Mouse (Mus musculus): Measurements from ENCODE around the gene Zfp853. TPM values are rescaled to one million over a fixed set of nuclear protein-coding genes. Genes with fewer than 3 reads are reported as not detected.
A peak's percentile ranks its signal among the peaks of the same experiment; 100 is the strongest.

Gene Zfp853
- polyA plus RNA-seq, 1 experiment from 2014 or later, result 0.12 TPM

DNA sequence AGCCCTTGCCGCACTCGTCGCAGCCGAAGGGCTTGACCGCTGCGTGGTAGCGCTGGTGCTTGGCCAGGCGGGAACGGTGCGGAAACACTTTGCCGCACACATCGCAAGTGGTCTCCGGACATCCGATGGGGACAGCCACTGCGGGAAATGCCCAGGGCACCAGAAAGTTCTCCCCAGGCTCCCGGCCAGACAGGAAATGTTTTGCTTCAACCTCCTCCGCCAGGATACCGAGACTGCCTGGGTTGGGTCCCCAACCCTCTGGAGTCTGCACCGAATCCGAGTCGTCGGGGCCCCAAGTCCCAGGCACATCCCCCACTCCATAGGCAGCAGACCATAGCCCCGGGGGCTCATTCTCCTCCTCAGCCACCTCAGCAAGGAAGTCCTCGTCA, 38.3 kb downstream of the Zfp853 start:
- no peaks in the 10 kb centered on the region for H3K9me3 ChIP-seq (ENCODE audit: control insufficient read depth, low read depth, low read length)
- H3K4me1 ChIP-seq (ENCODE audit: control insufficient read depth, insufficient read depth, low read length), result 0 out of 2 replicates have a peak, but pooled peaks cover 8% of the 10 kb centered on the region
- peaks cover 56% of the 10 kb centered on the region for H3K27me3 ChIP-seq (ENCODE audit: control insufficient read depth, insufficient read depth, low read length)
- H3K9ac ChIP-seq (replicated peaks; ENCODE audit: low read depth, low read length), result no peak overlapping the region
- H3K27ac ChIP-seq (ENCODE audit: low read length), result no peak overlapping the region
- H3K4me3 ChIP-seq (ENCODE audit: low read depth, low read length), result no peak overlapping the region
- WGBS, result 41% methylated on average over 24 of the region's 24 CpGs
- ATAC-seq (ENCODE audit: insufficient number of reproducible peaks, insufficient read depth, low FRiP score, low read depth), result no peak
- H3K4me2 ChIP-seq (replicated peaks; ENCODE audit: low read depth, low read length), result no peak overlapping the region
- peaks cover 4% of the 10 kb centered on the region; the same call in 1 of the 2 replicates for H3K36me3 ChIP-seq (ENCODE audit: control insufficient read depth, insufficient read depth, low read length)

DNA sequence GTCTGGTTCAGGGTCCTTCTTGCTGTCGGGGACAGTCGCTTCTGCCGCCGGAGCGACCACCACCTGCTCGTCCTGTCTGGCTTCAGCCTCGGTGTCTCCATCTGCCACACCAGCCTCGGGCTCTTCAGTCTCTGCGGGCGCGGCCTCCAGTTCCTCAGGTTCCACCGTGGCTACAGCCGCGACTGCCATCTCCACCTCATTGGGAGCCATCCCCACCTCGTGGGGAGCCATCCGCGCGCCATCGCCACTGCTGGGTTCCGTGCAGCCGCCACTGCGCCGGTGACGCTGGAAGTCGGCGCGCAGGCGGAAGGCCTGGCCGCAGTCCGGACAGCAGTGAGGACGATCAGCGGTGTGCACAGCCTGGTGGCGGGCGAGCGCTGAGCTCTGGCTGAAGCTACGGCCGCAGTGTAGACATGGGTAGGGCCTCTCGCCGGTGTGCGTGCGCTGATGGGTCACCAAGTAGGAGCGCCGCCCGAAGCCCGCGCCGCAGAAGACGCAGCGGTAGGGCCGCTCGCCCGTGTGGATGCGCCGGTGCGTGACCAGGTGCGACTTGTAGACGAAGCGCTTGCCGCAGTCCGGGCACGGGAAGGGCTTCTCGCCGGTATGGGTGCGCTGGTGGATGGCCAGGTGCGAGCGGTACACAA, 38.8 kb downstream of the Zfp853 start:
- Histone ChIP-seq H3K9me3 (ENCODE audit: control insufficient read depth, low read depth, low read length) (no peaks in the 10 kb centered on the region), H3K27ac (ENCODE audit: low read length) (no peak overlapping the region), H3K36me3 (ENCODE audit: control insufficient read depth, insufficient read depth, low read length) (peaks cover 4% of the 10 kb centered on the region; the same call in 1 of the 2 replicates), H3K27me3 (ENCODE audit: control insufficient read depth, insufficient read depth, low read length) (peaks cover 56% of the 10 kb centered on the region), H3K4me3 (ENCODE audit: low read depth, low read length) (peak overlapping the region; percentile 30; the same call in 1 of the 2 replicates), H3K4me2 (replicated peaks; ENCODE audit: low read depth, low read length) (peak overlapping the region; percentile 72; the same call in 1 of the 2 replicates), H3K9ac (replicated peaks; ENCODE audit: low read depth, low read length) (no peak overlapping the region), H3K4me1 (ENCODE audit: control insufficient read depth, insufficient read depth, low read length) (0 out of 2 replicates have a peak, but pooled peaks cover 8% of the 10 kb centered on the region)
- WGBS, result 26% methylated on average over 66 of the region's 66 CpGs
- ATAC-seq (ENCODE audit: insufficient number of reproducible peaks, insufficient read depth, low FRiP score, low read depth), result no peak

DNA sequence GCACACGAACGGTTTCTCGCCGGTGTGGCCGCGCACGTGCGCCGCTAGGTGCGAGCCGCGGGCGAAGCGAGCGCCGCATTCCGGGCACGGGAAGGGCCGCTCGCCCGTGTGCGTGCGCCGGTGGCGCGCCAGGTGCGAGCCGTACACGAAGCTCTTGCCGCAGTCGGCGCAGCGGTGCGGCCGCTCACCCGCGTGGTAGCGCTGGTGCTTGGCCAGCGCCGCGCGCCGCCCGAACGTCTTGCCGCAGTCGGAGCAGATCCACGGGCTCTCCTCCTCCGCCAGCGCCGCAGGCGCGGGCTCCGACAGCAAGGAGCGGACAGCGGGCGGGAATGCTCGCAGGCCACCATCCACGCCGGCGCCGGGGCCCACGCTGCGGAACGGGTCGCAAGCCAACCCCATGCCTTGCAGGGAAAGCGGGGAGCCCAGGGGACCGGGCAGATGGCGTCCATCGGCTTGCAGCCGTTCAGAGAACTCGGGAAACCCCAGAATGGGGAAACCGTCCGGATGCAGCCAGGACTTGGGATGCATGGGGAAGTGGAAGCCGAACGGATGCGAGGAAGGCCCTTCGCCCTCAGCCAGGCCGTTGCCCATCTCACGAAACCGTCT, 39.4 kb downstream of the Zfp853 start:
- 0 out of 2 replicates have a peak overlapping the region, but pooled peaks have one; percentile 10 for H3K9ac ChIP-seq (replicated peaks; ENCODE audit: low read depth, low read length)
- peak; percentile 39; the same call in 1 of the 2 replicates for ATAC-seq (ENCODE audit: insufficient number of reproducible peaks, insufficient read depth, low FRiP score, low read depth)

DNA sequence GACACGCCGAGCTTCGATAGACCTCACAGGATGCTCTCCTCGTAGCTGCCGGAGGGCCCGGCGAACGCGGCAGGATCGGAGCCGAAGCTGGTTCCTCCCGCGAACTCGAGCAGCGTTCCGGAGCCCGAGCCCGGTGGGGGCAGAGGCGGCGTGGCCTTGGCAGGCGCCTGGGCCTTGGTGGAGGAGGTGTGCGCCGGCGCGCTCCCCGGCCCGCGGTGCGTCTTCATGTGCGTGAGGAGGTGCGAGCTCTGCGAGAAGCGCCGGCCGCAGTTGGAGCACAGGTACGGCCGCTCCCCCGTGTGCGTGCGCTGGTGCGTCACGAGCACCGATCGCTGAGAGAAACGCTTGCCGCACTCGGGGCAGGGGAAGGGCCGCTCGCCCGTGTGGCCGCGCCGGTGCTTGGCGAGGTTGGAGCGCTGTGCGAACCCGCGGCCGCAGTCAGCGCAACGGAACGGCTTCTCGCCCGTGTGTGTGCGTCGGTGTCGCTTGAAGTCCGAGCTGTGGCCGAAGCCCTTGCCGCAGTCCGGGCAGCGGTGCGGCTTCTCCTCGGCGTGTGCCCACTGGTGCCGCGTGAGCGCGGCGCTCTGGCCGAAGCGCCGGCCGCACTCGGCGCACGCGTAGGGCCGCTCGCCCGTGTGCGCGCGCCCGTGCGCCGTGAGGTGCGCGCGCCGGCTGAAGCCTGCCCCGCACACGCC, 40.1 kb downstream of the Zfp853 start:
- 5% methylated on average over 103 of the region's 103 CpGs for WGBS
- H3K27me3 ChIP-seq (ENCODE audit: control insufficient read depth, insufficient read depth, low read length), result peaks cover 56% of the 10 kb centered on the region
- H3K9ac ChIP-seq (replicated peaks; ENCODE audit: low read depth, low read length), result 0 out of 2 replicates have a peak overlapping the region, but pooled peaks have one; percentile 10
- peak; percentile 16; the same call in 1 of the 2 replicates for ATAC-seq (ENCODE audit: insufficient number of reproducible peaks, insufficient read depth, low FRiP score, low read depth)
- no peak overlapping the region for H3K27ac ChIP-seq (ENCODE audit: low read length)
- 0 out of 2 replicates have a peak, but pooled peaks cover 8% of the 10 kb centered on the region for H3K4me1 ChIP-seq (ENCODE audit: control insufficient read depth, insufficient read depth, low read length)
- peak overlapping the region; percentile 30 for H3K4me3 ChIP-seq (ENCODE audit: low read depth, low read length)
- no peaks in the 10 kb centered on the region for H3K9me3 ChIP-seq (ENCODE audit: control insufficient read depth, low read depth, low read length)
- peak overlapping the region; percentile 72 for H3K4me2 ChIP-seq (replicated peaks; ENCODE audit: low read depth, low read length)
- peaks cover 10% of the 10 kb centered on the region; the same call in 1 of the 2 replicates for H3K36me3 ChIP-seq (ENCODE audit: control insufficient read depth, insufficient read depth, low read length)

More for the DNA sequence above, 39.4 kb downstream of the Zfp853 start:
- Histone ChIP-seq H3K4me1 (ENCODE audit: control insufficient read depth, insufficient read depth, low read length) (0 out of 2 replicates have a peak, but pooled peaks cover 8% of the 10 kb centered on the region), H3K27me3 (ENCODE audit: control insufficient read depth, insufficient read depth, low read length) (peaks cover 56% of the 10 kb centered on the region), H3K4me3 (ENCODE audit: low read depth, low read length) (peak overlapping the region; percentile 30), H3K9me3 (ENCODE audit: control insufficient read depth, low read depth, low read length) (no peaks in the 10 kb centered on the region), H3K36me3 (ENCODE audit: control insufficient read depth, insufficient read depth, low read length) (peaks cover 4% of the 10 kb centered on the region; the same call in 1 of the 2 replicates), H3K4me2 (replicated peaks; ENCODE audit: low read depth, low read length) (peak overlapping the region; percentile 72), H3K27ac (ENCODE audit: low read length) (no peak overlapping the region)
- WGBS, result 8% methylated on average over 81 of the region's 81 CpGs

DNA sequence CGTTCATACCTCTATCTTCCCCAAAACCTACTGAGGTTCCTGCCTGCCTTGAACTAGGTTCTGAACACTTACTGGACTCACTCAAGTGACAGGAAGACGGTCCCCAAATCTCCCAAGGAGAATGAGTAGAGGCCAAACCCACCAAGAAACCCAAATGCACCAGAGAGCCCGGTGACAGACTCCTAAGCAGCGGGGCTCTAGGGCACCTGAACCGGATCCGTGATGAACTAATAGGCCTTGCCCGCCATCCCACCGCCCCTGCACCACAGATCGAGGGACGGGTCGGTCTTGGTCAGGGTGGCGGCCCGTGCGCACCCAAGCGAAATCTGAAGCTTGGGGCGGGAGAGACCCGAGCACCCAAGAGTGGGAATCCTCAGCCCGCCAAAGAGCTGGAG, 40.6 kb downstream of the Zfp853 start:
- H3K9ac ChIP-seq (replicated peaks; ENCODE audit: low read depth, low read length), result no peak overlapping the region
- 44% methylated on average over 18 of the region's 18 CpGs for WGBS
- ATAC-seq (ENCODE audit: insufficient number of reproducible peaks, insufficient read depth, low FRiP score, low read depth), result no peak
- no peak overlapping the region for H3K4me2 ChIP-seq (replicated peaks; ENCODE audit: low read depth, low read length)
- H3K4me1 ChIP-seq (ENCODE audit: control insufficient read depth, insufficient read depth, low read length), result 0 out of 2 replicates have a peak, but pooled peaks cover 8% of the 10 kb centered on the region
- peak overlapping the region; percentile 30; the same call in 1 of the 2 replicates for H3K4me3 ChIP-seq (ENCODE audit: low read depth, low read length)
- H3K9me3 ChIP-seq (ENCODE audit: control insufficient read depth, low read depth, low read length), result no peaks in the 10 kb centered on the region
- H3K27ac ChIP-seq (ENCODE audit: low read length), result no peak overlapping the region
- peaks cover 56% of the 10 kb centered on the region for H3K27me3 ChIP-seq (ENCODE audit: control insufficient read depth, insufficient read depth, low read length)
- H3K36me3 ChIP-seq (ENCODE audit: control insufficient read depth, insufficient read depth, low read length), result peaks cover 15% of the 10 kb centered on the region; the same call in 1 of the 2 replicates

DNA sequence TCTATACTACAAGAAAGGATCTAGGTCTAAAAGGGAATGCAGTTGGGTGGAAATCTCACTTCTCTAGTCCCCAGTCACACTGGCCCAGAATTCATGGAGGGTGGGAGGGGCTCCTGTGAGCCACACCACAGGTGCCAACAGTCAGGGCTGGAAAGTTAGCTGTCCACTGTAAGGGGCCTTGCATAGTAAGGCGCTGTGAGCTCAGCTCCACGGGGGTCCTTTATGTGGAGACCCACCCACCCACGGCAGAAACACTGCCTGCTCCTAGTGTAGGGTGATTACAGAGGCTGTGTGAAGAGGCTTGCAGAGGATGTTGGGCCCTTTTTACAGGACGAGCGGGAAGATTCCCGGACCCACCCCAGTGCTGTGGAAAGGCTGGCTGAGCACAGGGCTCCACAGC, 41.4 kb downstream of the Zfp853 start:
- H3K27me3 ChIP-seq (ENCODE audit: control insufficient read depth, insufficient read depth, low read length), result peaks cover 50% of the 10 kb centered on the region
- 62% methylated on average over 6 of the region's 6 CpGs for WGBS
- peaks cover 20% of the 10 kb centered on the region; the same call in 1 of the 2 replicates for H3K36me3 ChIP-seq (ENCODE audit: control insufficient read depth, insufficient read depth, low read length)

DNA sequence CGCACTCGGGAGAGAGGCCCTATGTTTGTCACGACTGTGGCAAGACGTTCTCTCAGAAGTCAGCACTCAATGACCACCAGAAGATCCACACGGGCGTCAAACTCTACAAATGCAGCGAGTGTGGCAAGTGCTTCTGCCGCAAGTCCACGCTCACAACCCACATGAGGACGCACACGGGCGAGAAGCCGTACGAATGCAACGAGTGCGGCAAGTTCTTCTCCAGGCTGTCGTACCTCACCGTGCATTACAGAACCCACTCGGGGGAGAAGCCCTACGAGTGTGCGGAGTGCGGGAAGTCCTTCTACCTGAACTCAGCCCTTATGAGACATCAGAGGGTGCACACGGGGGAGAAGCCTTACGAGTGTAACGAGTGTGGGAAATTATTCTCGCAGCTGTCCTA, 48.5 kb downstream of the Zfp853 start:
- no peak overlapping the region for H3K4me2 ChIP-seq (replicated peaks; ENCODE audit: low read depth, low read length)
- H3K27me3 ChIP-seq (ENCODE audit: control insufficient read depth, insufficient read depth, low read length), result no peaks in the 10 kb centered on the region
- H3K9ac ChIP-seq (replicated peaks; ENCODE audit: low read depth, low read length), result no peak overlapping the region
- ATAC-seq (ENCODE audit: insufficient number of reproducible peaks, insufficient read depth, low FRiP score, low read depth), result no peak
- H3K4me1 ChIP-seq (ENCODE audit: control insufficient read depth, insufficient read depth, low read length), result no peaks in the 10 kb centered on the region
- no peak overlapping the region for H3K27ac ChIP-seq (ENCODE audit: low read length)
- H3K36me3 ChIP-seq (ENCODE audit: control insufficient read depth, insufficient read depth, low read length), result peaks cover 77% of the 10 kb centered on the region
- no peak overlapping the region for H3K4me3 ChIP-seq (ENCODE audit: low read depth, low read length)
- H3K9me3 ChIP-seq (ENCODE audit: control insufficient read depth, low read depth, low read length), result no peaks in the 10 kb centered on the region
- 94% methylated on average over 26 of the region's 26 CpGs for WGBS

More for the DNA sequence above, 41.4 kb downstream of the Zfp853 start:
- Histone ChIP-seq H3K4me1 (ENCODE audit: control insufficient read depth, insufficient read depth, low read length) (0 out of 2 replicates have a peak, but pooled peaks cover 8% of the 10 kb centered on the region), H3K4me3 (ENCODE audit: low read depth, low read length) (no peak overlapping the region), H3K9me3 (ENCODE audit: control insufficient read depth, low read depth, low read length) (no peaks in the 10 kb centered on the region), H3K27ac (ENCODE audit: low read length) (no peak overlapping the region), H3K4me2 (replicated peaks; ENCODE audit: low read depth, low read length) (no peak overlapping the region), H3K9ac (replicated peaks; ENCODE audit: low read depth, low read length) (no peak overlapping the region)
- ATAC-seq (ENCODE audit: insufficient number of reproducible peaks, insufficient read depth, low FRiP score, low read depth), result no peak
